ENCODE assay signal across 10 mouse cellular contexts in genomic region chr11:113735151-113735550, GRCm38 (mm10). TPM values are rescaled to one million over a fixed set of nuclear protein-coding genes. Genes with fewer than 3 reads are reported as not detected.
DNase-seq lines count a peak whose midpoint lies in the region; ATAC-seq and TF ChIP-seq lines count a peak whose summit lies in the region.
"Had no signal": no experiment of that assay in that cellular context is flagged by ENCODE, and none has a peak within 500 bp of the region (broad histone marks: within the 10 kb centered on the region; RNA-seq: fewer than 3 reads in every experiment).

No protein-coding gene starts in this region.

- peak overlapping the region; percentile 12; the same call in 1 of the 2 replicates for H3K9ac ChIP-seq in forebrain, embryonic 12.5 days
- H3K9ac ChIP-seq in forebrain, embryonic 15.5 days (replicated peaks), result no peak overlapping the region
- H3K9ac ChIP-seq in liver, embryonic 12.5 days, result no peak overlapping the region
- H3K9ac ChIP-seq in liver, embryonic 11.5 days (ENCODE audit: low read depth, low read length), result no peak overlapping the region
- H3K9ac ChIP-seq in stomach, postnatal 0 days (ENCODE audit: low read length), result 0 out of 2 replicates have a peak overlapping the region, but pooled peaks have one; percentile 31

- no peak overlapping the region for H3K27ac ChIP-seq in forebrain, embryonic 12.5 days
- H3K27ac ChIP-seq in forebrain, embryonic 15.5 days (replicated peaks), result no peak overlapping the region
- 0 out of 2 replicates have a peak overlapping the region, but pooled peaks have one; percentile 11 for H3K27ac ChIP-seq in liver, embryonic 12.5 days
- H3K27ac ChIP-seq in liver, embryonic 11.5 days (ENCODE audit: low read depth, low read length), result no peak overlapping the region
- H3K27ac ChIP-seq in stomach, postnatal 0 days (replicated peaks), result peak overlapping the region; percentile 86; the same call in 1 of the 2 replicates

- H3K27me3 ChIP-seq in forebrain, embryonic 12.5 days, result no peaks in the 10 kb centered on the region
- no peaks in the 10 kb centered on the region for H3K27me3 ChIP-seq in forebrain, embryonic 15.5 days
- no peaks in the 10 kb centered on the region for H3K27me3 ChIP-seq in liver, embryonic 12.5 days (replicated peaks)
- H3K27me3 ChIP-seq in liver, embryonic 11.5 days (replicated peaks; ENCODE audit: control insufficient read depth, insufficient read depth, low read length), result no peaks in the 10 kb centered on the region
- H3K27me3 ChIP-seq in stomach, postnatal 0 days (ENCODE audit: control insufficient read depth, insufficient read depth, low read length), result no peaks in the 10 kb centered on the region

- no peak for ATAC-seq in forebrain, embryonic 12.5 days (ENCODE audit: low FRiP score)
- ATAC-seq in forebrain, embryonic 15.5 days (replicated peaks), result no peak
- no peak for ATAC-seq in liver, embryonic 12.5 days
- no peak for ATAC-seq in liver, embryonic 11.5 days (replicated peaks; ENCODE audit: low FRiP score)
- ATAC-seq in stomach, postnatal 0 days (ENCODE audit: low FRiP score, low TSS enrichment), result no peak
- ATAC-seq in inflammation-experienced regulatory T-cells, adult 6 months, result no peak

- TF ChIP-seq EP300 in stomach, postnatal 0 days (optimal IDR thresholded peaks at IDR 0.05), result no peak

- DNase-seq in liver, embryonic 11.5 days (ENCODE audit: low spot score), result no peak
- peak; percentile 45 to 78 for DNase-seq in kidney, postnatal 25 days
- DNase-seq in stomach, postnatal 0 days (ENCODE audit: low spot score), result peak; percentile 47
- DNase-seq in testis, postnatal 10 days (ENCODE audit: low spot score), result no peak
- DNase-seq: heart, postnatal 4 days had no signal

- no peak overlapping the region for H3K4me2 ChIP-seq in forebrain, embryonic 12.5 days
- no peak overlapping the region for H3K4me2 ChIP-seq in forebrain, embryonic 15.5 days (replicated peaks)
- no peak overlapping the region for H3K4me2 ChIP-seq in liver, embryonic 12.5 days
- H3K4me2 ChIP-seq in liver, embryonic 11.5 days, result no peak overlapping the region
- H3K4me2 ChIP-seq in stomach, postnatal 0 days (replicated peaks; ENCODE audit: low read depth), result no peak overlapping the region

- no peak overlapping the region for H3K4me3 ChIP-seq in forebrain, embryonic 12.5 days (replicated peaks)
- H3K4me3 ChIP-seq in forebrain, embryonic 15.5 days, result no peak overlapping the region
- H3K4me3 ChIP-seq in liver, embryonic 12.5 days, result no peak overlapping the region
- H3K4me3 ChIP-seq in liver, embryonic 11.5 days (ENCODE audit: low read depth, low read length), result no peak overlapping the region
- no peak overlapping the region for H3K4me3 ChIP-seq in stomach, postnatal 0 days (ENCODE audit: low read depth, low read length)

- H3K36me3 ChIP-seq in forebrain, embryonic 12.5 days (replicated peaks), result peaks cover 15% of the 10 kb centered on the region
- H3K36me3 ChIP-seq in forebrain, embryonic 15.5 days, result no peaks in the 10 kb centered on the region
- peaks cover 25% of the 10 kb centered on the region; the same call in 1 of the 2 replicates for H3K36me3 ChIP-seq in liver, embryonic 12.5 days
- no peaks in the 10 kb centered on the region; the same call in 1 of the 2 replicates for H3K36me3 ChIP-seq in liver, embryonic 11.5 days (ENCODE audit: control insufficient read depth, insufficient read depth, low read length)
- H3K36me3 ChIP-seq in stomach, postnatal 0 days (ENCODE audit: control insufficient read depth, insufficient read depth, low read length), result no peaks in the 10 kb centered on the region

- peaks cover 61% of the 10 kb centered on the region for H3K4me1 ChIP-seq in forebrain, embryonic 12.5 days
- H3K4me1 ChIP-seq in forebrain, embryonic 15.5 days, result peaks cover 49% of the 10 kb centered on the region
- peaks cover 88% of the 10 kb centered on the region for H3K4me1 ChIP-seq in liver, embryonic 12.5 days
- H3K4me1 ChIP-seq in liver, embryonic 11.5 days (replicated peaks; ENCODE audit: control insufficient read depth, insufficient read depth, low read length), result peaks cover 46% of the 10 kb centered on the region
- peaks cover 22% of the 10 kb centered on the region for H3K4me1 ChIP-seq in stomach, postnatal 0 days (replicated peaks; ENCODE audit: control insufficient read depth, insufficient read depth)

- no peaks in the 10 kb centered on the region for H3K9me3 ChIP-seq in forebrain, embryonic 12.5 days
- H3K9me3 ChIP-seq in forebrain, embryonic 15.5 days, result no peaks in the 10 kb centered on the region
- H3K9me3 ChIP-seq in liver, embryonic 12.5 days (replicated peaks), result no peaks in the 10 kb centered on the region
- H3K9me3 ChIP-seq in liver, embryonic 11.5 days (ENCODE audit: control insufficient read depth, low read length), result no peaks in the 10 kb centered on the region
- H3K9me3 ChIP-seq in stomach, postnatal 0 days (ENCODE audit: control insufficient read depth, low read length), result no peaks in the 10 kb centered on the region

- WGBS in forebrain, embryonic 12.5 days, result 81% methylated on average over 6 of the region's 6 CpGs
- 74% methylated on average over 6 of the region's 6 CpGs for WGBS in forebrain, embryonic 15.5 days
- WGBS in liver, embryonic 12.5 days (ENCODE audit: insufficient replicate concordance), result 73% methylated on average over 6 of the region's 6 CpGs
- WGBS in liver, embryonic 11.5 days, result 69% methylated on average over 6 of the region's 6 CpGs
- WGBS in stomach, postnatal 0 days, result 45% methylated on average over 6 of the region's 6 CpGs

- TF ChIP-seq CTCF in stomach, postnatal 0 days (IDR thresholded peaks at IDR 0.05; ENCODE audit: low read depth), result no peak

RNA-seq across cellular contexts. Expression of gene Cdc42ep4, which starts 16.5 kb away (rescaled TPM):
- polyA plus RNA-seq in forebrain, embryonic 12.5 days (2016; fragmentation: Nextera tagmentation; extraction: Ambion mirVana), result 109 and 113 TPM in 2 replicates
- 91.5 and 97.2 TPM in 2 replicates for polyA plus RNA-seq in forebrain, embryonic 15.5 days (2015; fragmentation: Nextera tagmentation; extraction: Ambion mirVana)
- polyA plus RNA-seq in liver, embryonic 12.5 days (2016; fragmentation: Nextera tagmentation; extraction: Ambion mirVana), result 21.1 and 21.9 TPM in 2 replicates
- 26.0 and 29.5 TPM in 2 replicates for polyA plus RNA-seq in liver, embryonic 11.5 days (2014; fragmentation: Nextera tagmentation; extraction: Ambion mirVana)
- polyA plus RNA-seq in stomach, postnatal 0 days (2015; fragmentation: Nextera tagmentation; extraction: Ambion mirVana), result 28.9 and 30.6 TPM in 2 replicates
- polyA plus RNA-seq in inflammation-experienced regulatory T-cells, adult 6 months (2017; shearing (Covaris generic)), result 1 to 10 TPM; 1.2 to 2.9 (median 1.5) TPM

RNA-seq across cellular contexts. Expression of gene Cpsf4l, which starts 25.3 kb away (rescaled TPM):
- polyA plus RNA-seq in forebrain, embryonic 12.5 days (2016; fragmentation: Nextera tagmentation; extraction: Ambion mirVana), result 0.32 and 0.69 TPM in 2 replicates
- polyA plus RNA-seq in forebrain, embryonic 15.5 days (2015; fragmentation: Nextera tagmentation; extraction: Ambion mirVana), result 0.18 and 0.38 TPM in 2 replicates
- 0.20 TPM in 1 of 2 replicates, not detected in the other for polyA plus RNA-seq in liver, embryonic 12.5 days (2016; fragmentation: Nextera tagmentation; extraction: Ambion mirVana)
- 0.18 and 0.29 TPM in 2 replicates for polyA plus RNA-seq in liver, embryonic 11.5 days (2014; fragmentation: Nextera tagmentation; extraction: Ambion mirVana)
- polyA plus RNA-seq in stomach, postnatal 0 days (2015; fragmentation: Nextera tagmentation; extraction: Ambion mirVana), result 0.16 and 0.19 TPM in 2 replicates
- not detected for polyA plus RNA-seq in inflammation-experienced regulatory T-cells, adult 6 months (2017; shearing (Covaris generic))
- polyA plus RNA-seq: C2C12 had no signal

RNA-seq across cellular contexts. Expression of gene D11Wsu47e, which starts 50.9 kb away (rescaled TPM):
- 24.5 and 25.7 TPM in 2 replicates for polyA plus RNA-seq in forebrain, embryonic 12.5 days (2016; fragmentation: Nextera tagmentation; extraction: Ambion mirVana)
- polyA plus RNA-seq in forebrain, embryonic 15.5 days (2015; fragmentation: Nextera tagmentation; extraction: Ambion mirVana), result 25.2 and 27.6 TPM in 2 replicates
- 14.8 and 16.0 TPM in 2 replicates for polyA plus RNA-seq in liver, embryonic 12.5 days (2016; fragmentation: Nextera tagmentation; extraction: Ambion mirVana)
- 22.4 and 22.9 TPM in 2 replicates for polyA plus RNA-seq in liver, embryonic 11.5 days (2014; fragmentation: Nextera tagmentation; extraction: Ambion mirVana)
- 8.7 and 9.7 TPM in 2 replicates for polyA plus RNA-seq in stomach, postnatal 0 days (2015; fragmentation: Nextera tagmentation; extraction: Ambion mirVana)
- polyA plus RNA-seq in inflammation-experienced regulatory T-cells, adult 6 months (2017; shearing (Covaris generic)), result 1 to 10 TPM; 6.7 to 8.8 (median 8.0) TPM

RNA-seq across cellular contexts. Expression of gene Fam104a, which starts 51.2 kb away (rescaled TPM):
- 53.2 and 56.7 TPM in 2 replicates for polyA plus RNA-seq in forebrain, embryonic 12.5 days (2016; fragmentation: Nextera tagmentation; extraction: Ambion mirVana)
- 47.1 and 47.2 TPM in 2 replicates for polyA plus RNA-seq in forebrain, embryonic 15.5 days (2015; fragmentation: Nextera tagmentation; extraction: Ambion mirVana)
- polyA plus RNA-seq in liver, embryonic 12.5 days (2016; fragmentation: Nextera tagmentation; extraction: Ambion mirVana), result 56.1 and 58.5 TPM in 2 replicates
- polyA plus RNA-seq in liver, embryonic 11.5 days (2014; fragmentation: Nextera tagmentation; extraction: Ambion mirVana), result 58.7 and 62.3 TPM in 2 replicates
- polyA plus RNA-seq in stomach, postnatal 0 days (2015; fragmentation: Nextera tagmentation; extraction: Ambion mirVana), result 34.2 and 34.3 TPM in 2 replicates
- polyA plus RNA-seq in inflammation-experienced regulatory T-cells, adult 6 months (2017; shearing (Covaris generic)), result 10 to 100 TPM; 11.5 to 20.2 (median 17.3) TPM

Comparison
In these comparisons a context has a peak if more than half of its experiments do, and no peak if none do; other contexts are left out.
1. H3K27ac ChIP-seq: peak in liver, embryonic 12.5 days (single experiment) and stomach, postnatal 0 days (single experiment); none in forebrain, embryonic 12.5 days (single experiment), forebrain, embryonic 15.5 days (single experiment) and liver, embryonic 11.5 days (single experiment).
2. H3K9ac ChIP-seq: peak in forebrain, embryonic 12.5 days (single experiment) and stomach, postnatal 0 days (single experiment); none in forebrain, embryonic 15.5 days (single experiment), liver, embryonic 12.5 days (single experiment) and liver, embryonic 11.5 days (single experiment).
3. DNase-seq: peak in kidney, postnatal 25 days (2 of 2) and stomach, postnatal 0 days (single experiment); none in liver, embryonic 11.5 days (single experiment) and testis, postnatal 10 days (single experiment).